ENCODE assay signal across 8 mouse cellular contexts in the genomic region with DNA sequence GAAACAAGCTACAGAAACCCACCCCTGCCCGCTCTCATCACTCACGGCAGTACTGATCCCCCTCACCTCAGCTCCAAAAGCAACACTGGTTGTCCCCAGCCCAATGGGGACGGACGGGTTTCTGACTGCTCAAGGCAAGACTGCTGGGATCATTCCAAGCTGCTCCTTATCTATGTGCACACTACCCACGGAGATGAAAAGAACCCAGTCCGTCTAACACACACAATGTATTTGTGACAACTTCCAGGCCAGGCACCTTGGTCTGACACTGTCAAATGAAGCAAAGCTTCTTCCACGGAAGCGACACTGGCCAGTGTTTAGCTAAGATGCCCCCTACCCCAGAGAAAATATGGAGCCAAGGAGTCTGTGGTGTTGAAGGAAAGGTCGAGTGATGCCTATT. TPM values are rescaled to one million over a fixed set of nuclear protein-coding genes. Genes with fewer than 3 reads are reported as not detected.
DNase-seq lines count a peak whose midpoint lies in the region; ATAC-seq lines count a peak whose summit lies in the region.

No protein-coding gene starts in this region.

- peak overlapping the region; percentile 70 for H3K4me2 ChIP-seq in limb, embryonic 15.5 days

- no peaks in the 10 kb centered on the region for H3K9me3 ChIP-seq in limb, embryonic 15.5 days

- peaks cover 25% of the 10 kb centered on the region for H3K4me1 ChIP-seq in limb, embryonic 15.5 days

- peaks cover 31% of the 10 kb centered on the region for H3K36me3 ChIP-seq in limb, embryonic 15.5 days

- DNase-seq in cerebellum, adult 11-12 months, result peak; percentile 37
- DNase-seq in cerebellum, postnatal 25 days, result no peak
- peak; percentile 30 for DNase-seq in ovary, adult 18-20 months (ENCODE audit: low spot score)
- no peak for DNase-seq in ovary, postnatal 10 days (ENCODE audit: low spot score)
- no peak for DNase-seq in embryo, embryonic 10 days (ENCODE audit: low spot score)
- DNase-seq in left cerebral cortex, postnatal 36 days (ENCODE audit: low spot score in 2 of 2), result no peak

- H3K27me3 ChIP-seq in limb, embryonic 15.5 days, result no peaks in the 10 kb centered on the region

- H3K9ac ChIP-seq in limb, embryonic 15.5 days, result no peak overlapping the region

- whole genome bisulfite sequencing in limb, embryonic 15.5 days, result 57% methylated on average over 9 of the region's 9 CpGs

- intact Hi-C loops in left cerebral cortex, postnatal 36 days (cut with DNase I), result no loop called here

- H3K4me3 ChIP-seq in limb, embryonic 15.5 days, result peak overlapping the region; percentile 98

- no peak for ATAC-seq in limb, embryonic 15.5 days (ENCODE audit: insufficient number of reproducible peaks, low FRiP score, low TSS enrichment, low read depth)
- no peak for ATAC-seq in activated CD4-positive, CD25-positive, alpha-beta regulatory T cell, adult 4 months

- H3K27ac ChIP-seq in limb, embryonic 15.5 days, result no peak overlapping the region

RNA-seq across cellular contexts. Expression of a gene that starts 1.7 kb away (rescaled TPM):
- polyA plus RNA-seq in limb, embryonic 15.5 days (2015; fragmentation: Nextera tagmentation; extraction: Ambion mirVana), result 14.8 and 17.0 TPM in 2 replicates
- 1 to 10 TPM; 4.3 to 4.4 TPM for polyA plus RNA-seq in activated CD4-positive, CD25-positive, alpha-beta regulatory T cell, adult 4 months (2017; shearing (Covaris generic))
- total RNA-seq in left cerebral cortex, postnatal 36 days (2021), result 100 to 1,000 TPM; 539 to 592 TPM

Comparison
In these comparisons a context has a peak if more than half of its experiments do, and no peak if none do; other contexts are left out.
1. DNase-seq: peak in cerebellum, adult 11-12 months (single experiment) and ovary, adult 18-20 months (single experiment); none in cerebellum, postnatal 25 days (0 of 2), ovary, postnatal 10 days (single experiment), embryo, embryonic 10 days (single experiment) and left cerebral cortex, postnatal 36 days (0 of 2).